Mouse (Mus musculus) heart, adult 2 months (tissue): ENCODE results near the gene Sorbs1. TPM values are rescaled to one million over a fixed set of nuclear protein-coding genes. Genes with fewer than 3 reads are reported as not detected.

Experiments used
- DNase-seq, 2 experiments: peaks; one replicate each; pipeline ENCODE4 v3.0.0; 2021
- H3K27ac ChIP-seq: fragments of 200-600 bp; 2 replicates; pipeline ENCODE4 v1.8.1; 2022
- H3K27me3 ChIP-seq: fragments of 200-500 bp; 2 replicates; pipeline ENCODE4 v1.6.1; 2012; ENCODE audit warnings: mild to moderate bottlenecking, low read length, inconsistent platforms, mixed read lengths; ENCODE audit not compliant: control insufficient read depth, insufficient read depth
- H3K36me3 ChIP-seq: fragments of 200-500 bp; 2 replicates; pipeline ENCODE4 v1.6.1; 2012; ENCODE audit warnings: low read length, inconsistent platforms; ENCODE audit not compliant: control insufficient read depth, insufficient read depth
- H3K4me1 ChIP-seq: fragments of 200-500 bp; 2 replicates; pipeline ENCODE4 v1.6.1; 2011; ENCODE audit warnings: low read length; ENCODE audit not compliant: control insufficient read depth, insufficient read depth
- H3K4me3 ChIP-seq: fragments of 200-600 bp; 2 replicates; pipeline ENCODE4 v1.8.1; 2022
- H3K79me2 ChIP-seq: fragments of 200-500 bp; replicated peaks from 2 replicates; pipeline ENCODE4 v1.6.1; 2012; ENCODE audit warnings: mild to moderate bottlenecking, inconsistent platforms, low read length, moderate library complexity, mixed read lengths; ENCODE audit not compliant: control insufficient read depth, insufficient read depth
- H3K9ac ChIP-seq: fragments of 200-500 bp; 2 replicates; pipeline ENCODE4 v1.6.1; 2012; ENCODE audit warnings: low read depth, mild to moderate bottlenecking, control low read depth, inconsistent platforms, low read length, mixed read lengths
- CTCF ChIP-seq: fragments of 200-600 bp; IDR thresholded peaks from 2 replicates; pipeline ENCODE4 v1.8.1; 2022; ENCODE audit warnings: antibody characterized with exemption, mild to moderate bottlenecking, moderate library complexity
- EP300 ChIP-seq: fragments of 200-500 bp; IDR thresholded peaks from 2 replicates; pipeline ENCODE4 v1.6.1; 2011; ENCODE audit warnings: low read depth, low read length, control low read depth; ENCODE audit not compliant: insufficient read depth
- POLR2A ChIP-seq: fragments of 200-500 bp; IDR thresholded peaks from 2 replicates; pipeline ENCODE4 v1.6.1; 2011; ENCODE audit warnings: mild to moderate bottlenecking, low read depth, low read length, control low read depth; ENCODE audit not compliant: insufficient read depth
- WGBS: fragments of 180-500 bp; shearing (Covaris S2); methylation state at CpG from one replicate; pipeline ENCODE4 v1.1.7; 2018; 5-methylcytosine and 5-hydroxymethylcytosine counted together
- intact Hi-C: fragments of 180-260 bp; cut with DNase I; formaldehyde crosslinking; loops from one replicate; pipeline ENCODE4 v1.15.1; 2025
- polyA plus RNA-seq: library from polyadenylated mRNA; depleted of rRNA; stranded (reverse); fragments of >200 nt; gene quantifications from 2 replicates; pipeline ENCODE4 v1.2.3, GENCODE M21; 2012; rRNA removed
- total RNA-seq, 2 experiments: library from RNA; stranded (reverse); gene quantifications; 2 replicates each; pipeline ENCODE4 v1.2.3; 2021

Gene Sorbs1
- total and polyA plus RNA-seq, 3 experiments: 185 to 971 (median 638) TPM

DNA sequence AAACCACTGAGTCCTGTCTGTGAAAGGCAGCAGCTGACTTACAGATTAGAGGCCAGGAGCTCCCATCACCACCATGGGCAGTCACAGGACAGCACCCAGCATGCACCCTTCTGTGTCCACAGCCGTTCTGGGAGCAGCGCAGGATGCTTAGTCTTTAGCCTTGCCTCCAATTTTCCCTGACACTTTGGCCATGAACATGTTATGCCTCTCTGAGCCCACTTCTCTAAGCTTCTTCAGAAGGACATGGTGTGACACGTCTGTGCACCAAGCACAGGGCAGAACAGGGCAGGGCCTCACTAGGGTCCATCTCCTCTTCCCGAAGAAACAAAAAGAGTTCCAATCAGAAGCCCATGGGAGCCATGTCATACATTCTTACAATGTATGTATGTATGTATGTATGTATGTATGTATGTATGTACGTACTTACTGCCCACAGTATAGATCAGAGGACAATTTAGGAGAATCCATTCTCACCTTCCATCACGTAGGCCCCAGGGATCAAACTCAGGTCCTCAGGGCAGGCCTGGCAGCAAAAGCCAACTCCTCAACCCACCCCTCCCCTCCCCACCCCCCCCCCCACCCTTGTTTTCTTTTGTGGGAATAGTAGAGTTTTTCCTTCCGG, 266.8 kb downstream of the Sorbs1 start:
- no peak for TF ChIP-seq EP300
- no peak for TF ChIP-seq POLR2A
- TF ChIP-seq CTCF: no peak
- H3K9ac ChIP-seq: no peak overlapping the region
- H3K36me3 ChIP-seq: peaks cover 22% of the 10 kb centered on the region

More for the DNA sequence above, 266.8 kb downstream of the Sorbs1 start:
- 73% methylated on average over 7 of the region's 7 CpGs for WGBS
- Histone ChIP-seq H3K4me1 (peaks cover 15% of the 10 kb centered on the region), H3K4me3 (no peak overlapping the region), H3K27ac (peak overlapping the region; percentile 8; the same call in 1 of the 2 replicates), H3K27me3 (no peaks in the 10 kb centered on the region), H3K79me2 (no peaks in the 10 kb centered on the region)
- no peak for DNase-seq
- intact Hi-C loops: no loop called here

Other genes starting within 250 kb of the Sorbs1 start
- 100 to 1,000 TPM; 137 to 139 TPM for gene Pdlim1, start 241.9 kb downstream of the Sorbs1 start, total RNA-seq
- gene Pdlim1, start 241.9 kb downstream of the Sorbs1 start, polyA plus RNA-seq: 116 and 125 TPM in 2 replicates
- 1 to 10 TPM; 4.4 to 7.9 TPM for gene Aldh18a1, start 74.7 kb upstream of the Sorbs1 start, total RNA-seq
- gene Aldh18a1, start 74.7 kb upstream of the Sorbs1 start, polyA plus RNA-seq: 7.6 and 12.4 TPM in 2 replicates
- 1 to 10 TPM; 6.5 to 7.6 TPM for gene Tctn3, start 98.5 kb upstream of the Sorbs1 start, total RNA-seq
- gene Tctn3, start 98.5 kb upstream of the Sorbs1 start, polyA plus RNA-seq: 7.7 and 10.5 TPM in 2 replicates
- gene Entpd1, start 98.6 kb upstream of the Sorbs1 start, total RNA-seq: 10 to 100 TPM; 22.1 to 26.4 TPM
- gene Entpd1, start 98.6 kb upstream of the Sorbs1 start, polyA plus RNA-seq: 13.0 and 18.6 TPM in 2 replicates
- not detected for gene Cc2d2b, start 235.0 kb upstream of the Sorbs1 start, total RNA-seq
- not detected in 2 replicates for gene Cc2d2b, start 235.0 kb upstream of the Sorbs1 start, polyA plus RNA-seq